In genomic region chr1:132190040-132190513, GRCm38 (mm10) we compare ENCODE assay signal across 7 mouse cellular contexts. TPM values are rescaled to one million over a fixed set of nuclear protein-coding genes. Genes with fewer than 3 reads are reported as not detected.
A peak's percentile ranks its signal among the peaks of the same experiment; 100 is the strongest.
DNase-seq lines count a peak whose midpoint lies in the region; ATAC-seq and TF ChIP-seq lines count a peak whose summit lies in the region.

No protein-coding gene starts in this region.

- peak; percentile 78 for ATAC-seq in embryonic facial prominence, embryonic 14.5 days (ENCODE audit: low read depth)
- ATAC-seq in intestine, postnatal 0 days, result no peak
- no peak for ATAC-seq in liver, embryonic 14.5 days (ENCODE audit: insufficient read depth)

- H3K9ac ChIP-seq in embryonic facial prominence, embryonic 14.5 days (ENCODE audit: low read depth, low read length), result peak overlapping the region; percentile 67
- H3K9ac ChIP-seq in intestine, postnatal 0 days (ENCODE audit: low read depth, low read length), result 0 out of 2 replicates have a peak overlapping the region, but pooled peaks have one; percentile 7
- H3K9ac ChIP-seq in liver, embryonic 14.5 days (replicated peaks), result no peak overlapping the region

- H3K27ac ChIP-seq in embryonic facial prominence, embryonic 14.5 days (replicated peaks; ENCODE audit: low read depth, low read length), result no peak overlapping the region; the same call in 1 of the 2 replicates
- H3K27ac ChIP-seq in intestine, postnatal 0 days (ENCODE audit: low read depth, low read length), result no peak overlapping the region
- H3K27ac ChIP-seq in liver, embryonic 14.5 days, result no peak overlapping the region
- H3K27ac ChIP-seq in olfactory bulb, adult 2 months (ENCODE audit: insufficient read depth, low read depth, low read length), result no peak overlapping the region

- TF ChIP-seq CTCF in intestine, postnatal 0 days (IDR thresholded peaks at IDR 0.05; ENCODE audit: low read depth), result no peak
- no peak for TF ChIP-seq CTCF in liver, embryonic 14.5 days (IDR thresholded peaks at IDR 0.05; ENCODE audit: low read depth)
- TF ChIP-seq CTCF in olfactory bulb, adult 2 months (IDR thresholded peaks at IDR 0.05; ENCODE audit: insufficient read depth, low read depth, low read length), result no peak

- intact Hi-C loops in gastrocnemius, postnatal 14 days (cut with DNase I; ENCODE audit: low total_unique reads), result no loop called here

- H3K36me3 ChIP-seq in embryonic facial prominence, embryonic 14.5 days (ENCODE audit: control insufficient read depth, insufficient read depth, low read length), result no peaks in the 10 kb centered on the region
- H3K36me3 ChIP-seq in intestine, postnatal 0 days (ENCODE audit: control insufficient read depth, insufficient read depth), result no peaks in the 10 kb centered on the region
- no peaks in the 10 kb centered on the region for H3K36me3 ChIP-seq in liver, embryonic 14.5 days (replicated peaks; ENCODE audit: control insufficient read depth, insufficient read depth, low read depth)

- H3K27me3 ChIP-seq in embryonic facial prominence, embryonic 14.5 days (replicated peaks; ENCODE audit: control insufficient read depth, insufficient read depth, low read length), result peaks cover 65% of the 10 kb centered on the region
- H3K27me3 ChIP-seq in intestine, postnatal 0 days (replicated peaks; ENCODE audit: control insufficient read depth, insufficient read depth, low read length), result peaks cover 72% of the 10 kb centered on the region
- H3K27me3 ChIP-seq in liver, embryonic 14.5 days (ENCODE audit: control insufficient read depth, insufficient read depth, low read length), result peaks cover 57% of the 10 kb centered on the region

- H3K9me3 ChIP-seq in embryonic facial prominence, embryonic 14.5 days (ENCODE audit: control insufficient read depth, low read length), result no peaks in the 10 kb centered on the region
- no peaks in the 10 kb centered on the region for H3K9me3 ChIP-seq in intestine, postnatal 0 days (ENCODE audit: control insufficient read depth)
- no peaks in the 10 kb centered on the region for H3K9me3 ChIP-seq in liver, embryonic 14.5 days (ENCODE audit: control insufficient read depth, low read length)

- H3K4me1 ChIP-seq in embryonic facial prominence, embryonic 14.5 days (ENCODE audit: control insufficient read depth, insufficient read depth, low read length), result peaks cover 18% of the 10 kb centered on the region
- H3K4me1 ChIP-seq in intestine, postnatal 0 days (replicated peaks; ENCODE audit: control insufficient read depth, insufficient read depth, low read length), result no peaks in the 10 kb centered on the region
- no peaks in the 10 kb centered on the region for H3K4me1 ChIP-seq in liver, embryonic 14.5 days (replicated peaks; ENCODE audit: control insufficient read depth in 2 of 2, insufficient read depth in 2 of 2, low read length in 1 of 2)
- H3K4me1 ChIP-seq in olfactory bulb, adult 2 months (ENCODE audit: control insufficient read depth, insufficient read depth, low read length), result peaks cover 18% of the 10 kb centered on the region

- 1% methylated on average over 37 of the region's 50 CpGs for WGBS in embryonic facial prominence, embryonic 14.5 days
- WGBS in intestine, postnatal 0 days, result under 1% methylated on average over 44 of the region's 50 CpGs
- under 1% methylated on average over 50 of the region's 50 CpGs for WGBS in liver, embryonic 14.5 days (ENCODE audit: insufficient replicate concordance)
- 1% methylated on average over 50 of the region's 50 CpGs for WGBS in olfactory bulb, adult 2 months

- peak overlapping the region; percentile 96 for H3K4me2 ChIP-seq in embryonic facial prominence, embryonic 14.5 days (ENCODE audit: low read depth, low read length)
- peak overlapping the region; percentile 92 for H3K4me2 ChIP-seq in intestine, postnatal 0 days (replicated peaks; ENCODE audit: low read depth)
- H3K4me2 ChIP-seq in liver, embryonic 14.5 days (ENCODE audit: low read depth), result peak overlapping the region; percentile 60

- no peak for TF ChIP-seq EP300 in liver, embryonic 14.5 days (IDR thresholded peaks at IDR 0.05; ENCODE audit: low read depth)

- no peak for TF ChIP-seq POLR2A in olfactory bulb, adult 2 months (IDR thresholded peaks at IDR 0.05; ENCODE audit: insufficient read depth, low read depth, low read length)

- peak; percentile 4 for DNase-seq in thymus, postnatal 0 days (ENCODE audit: low spot score)
- DNase-seq in thymus, postnatal 25 days, result no peak
- DNase-seq in embryonic facial prominence, embryonic 14.5 days (ENCODE audit: low spot score), result peak; percentile 72
- DNase-seq in liver, embryonic 14.5 days (ENCODE audit: low read depth in 3 of 3, low spot score in 3 of 3), result no peak
- DNase-seq in gastrocnemius, postnatal 14 days, result no peak

- H3K4me3 ChIP-seq in embryonic facial prominence, embryonic 14.5 days (ENCODE audit: low read depth, low read length), result peak overlapping the region; percentile 62
- peak overlapping the region; percentile 54 for H3K4me3 ChIP-seq in intestine, postnatal 0 days (ENCODE audit: low read depth, low read length)
- peak overlapping the region; percentile 24 to 47; a peak in 3 of 4 replicates for H3K4me3 ChIP-seq in liver, embryonic 14.5 days (ENCODE audit: insufficient read depth in 1 of 2, low read depth in 2 of 2, low read length in 2 of 2)
- peak overlapping the region; percentile 72 for H3K4me3 ChIP-seq in olfactory bulb, adult 2 months (ENCODE audit: insufficient read depth, low read depth, low read length)

RNA-seq across cellular contexts. Expression of gene Lemd1, which starts 1.2 kb away (rescaled TPM):
- 0.23 TPM in 1 of 2 replicates, not detected in the other for polyA plus RNA-seq in thymus, postnatal 0 days (2015; fragmentation: Nextera tagmentation; extraction: Ambion mirVana)
- 0.46 and 2.0 TPM in 2 replicates for polyA plus RNA-seq in embryonic facial prominence, embryonic 14.5 days (2014; fragmentation: Nextera tagmentation; extraction: Ambion mirVana)
- 0.08 TPM in 1 of 2 replicates, not detected in the other for polyA plus RNA-seq in intestine, postnatal 0 days (2015; fragmentation: Nextera tagmentation; extraction: Ambion mirVana)
- polyA plus RNA-seq in liver, embryonic 14.5 days (2012; rRNA removed), result not detected in 2 replicates
- polyA plus RNA-seq in liver, embryonic 14.5 days (2014; fragmentation: Nextera tagmentation; extraction: Ambion mirVana), result not detected in 2 replicates
- polyA plus RNA-seq in olfactory bulb, adult 2 months (2012; ENCODE audit: insufficient read depth, insufficient read length, low replicate concordance, missing spikeins), result not detected in 2 replicates
- not detected for total RNA-seq in gastrocnemius, postnatal 14 days (2021)

RNA-seq across cellular contexts. Expression of gene AC124108.1, which starts 1.2 kb away (rescaled TPM):
- polyA plus RNA-seq in thymus, postnatal 0 days (2015; fragmentation: Nextera tagmentation; extraction: Ambion mirVana), result not detected in 2 replicates
- 0.34 and 0.71 TPM in 2 replicates for polyA plus RNA-seq in embryonic facial prominence, embryonic 14.5 days (2014; fragmentation: Nextera tagmentation; extraction: Ambion mirVana)
- not detected in 2 replicates for polyA plus RNA-seq in intestine, postnatal 0 days (2015; fragmentation: Nextera tagmentation; extraction: Ambion mirVana)
- 0.02 TPM in 1 of 2 replicates, not detected in the other for polyA plus RNA-seq in liver, embryonic 14.5 days (2012; rRNA removed)
- not detected in 2 replicates for polyA plus RNA-seq in liver, embryonic 14.5 days (2014; fragmentation: Nextera tagmentation; extraction: Ambion mirVana)
- polyA plus RNA-seq in olfactory bulb, adult 2 months (2012; ENCODE audit: insufficient read depth, insufficient read length, low replicate concordance, missing spikeins), result not detected in 2 replicates
- not detected for total RNA-seq in gastrocnemius, postnatal 14 days (2021)

RNA-seq across cellular contexts. Expression of gene Gm10188, which starts 39.5 kb away (rescaled TPM):
- not detected in 2 replicates for polyA plus RNA-seq in thymus, postnatal 0 days (2015; fragmentation: Nextera tagmentation; extraction: Ambion mirVana)
- not detected in 2 replicates for polyA plus RNA-seq in embryonic facial prominence, embryonic 14.5 days (2014; fragmentation: Nextera tagmentation; extraction: Ambion mirVana)
- not detected in 2 replicates for polyA plus RNA-seq in intestine, postnatal 0 days (2015; fragmentation: Nextera tagmentation; extraction: Ambion mirVana)
- not detected in 2 replicates for polyA plus RNA-seq in liver, embryonic 14.5 days (2012; rRNA removed)
- not detected in 2 replicates for polyA plus RNA-seq in liver, embryonic 14.5 days (2014; fragmentation: Nextera tagmentation; extraction: Ambion mirVana)
- not detected in 2 replicates for polyA plus RNA-seq in olfactory bulb, adult 2 months (2012; ENCODE audit: insufficient read depth, insufficient read length, low replicate concordance, missing spikeins)
- total RNA-seq in gastrocnemius, postnatal 14 days (2021), result not detected

RNA-seq across cellular contexts. Expression of gene Cdk18, which starts 50.6 kb away (rescaled TPM):
- polyA plus RNA-seq in thymus, postnatal 0 days (2015; fragmentation: Nextera tagmentation; extraction: Ambion mirVana), result 1.7 and 1.9 TPM in 2 replicates
- polyA plus RNA-seq in embryonic facial prominence, embryonic 14.5 days (2014; fragmentation: Nextera tagmentation; extraction: Ambion mirVana), result 2.2 and 2.5 TPM in 2 replicates
- polyA plus RNA-seq in intestine, postnatal 0 days (2015; fragmentation: Nextera tagmentation; extraction: Ambion mirVana), result 33.7 and 39.3 TPM in 2 replicates
- polyA plus RNA-seq in liver, embryonic 14.5 days (2012; rRNA removed), result 1.4 and 1.7 TPM in 2 replicates
- polyA plus RNA-seq in liver, embryonic 14.5 days (2014; fragmentation: Nextera tagmentation; extraction: Ambion mirVana), result 0.67 and 1.2 TPM in 2 replicates
- polyA plus RNA-seq in olfactory bulb, adult 2 months (2012; ENCODE audit: insufficient read depth, insufficient read length, low replicate concordance, missing spikeins), result not detected in 2 replicates
- 1 to 10 TPM in 1 of 2 experiments, under 1 TPM in 1; 0.92 to 1.6 TPM for total RNA-seq in gastrocnemius, postnatal 14 days (2021)

Comparison
In these comparisons a context has a peak if more than half of its experiments do, and no peak if none do; other contexts are left out.
1. DNase-seq: peak in thymus, postnatal 0 days (single experiment) and embryonic facial prominence, embryonic 14.5 days (single experiment); none in thymus, postnatal 25 days (single experiment), liver, embryonic 14.5 days (0 of 3) and gastrocnemius, postnatal 14 days (single experiment).
2. Peak in every context shown above with its lines, with median percentiles within 50 percentile points of each other: H3K4me2 ChIP-seq and H3K4me3 ChIP-seq.